ENCODE assay signal across 23 mouse cellular contexts in genomic region chr10:83208436-83208835, GRCm38 (mm10).
A peak's percentile ranks its signal among the peaks of the same experiment; 100 is the strongest.
DNase-seq lines count a peak whose midpoint lies in the region; ATAC-seq lines count a peak whose summit lies in the region.
"Had no signal": no experiment of that assay in that cellular context is flagged by ENCODE, and none has a peak within 500 bp of the region (broad histone marks: within the 10 kb centered on the region; RNA-seq: fewer than 3 reads in every experiment).

No protein-coding gene starts in this region.

- no peak overlapping the region for H3K9ac ChIP-seq in forebrain, embryonic 14.5 days (ENCODE audit: low read length)
- no peak overlapping the region for H3K9ac ChIP-seq in forebrain, embryonic 11.5 days (ENCODE audit: low read length)
- no peak overlapping the region for H3K9ac ChIP-seq in midbrain, embryonic 14.5 days (replicated peaks; ENCODE audit: low read length)
- H3K9ac ChIP-seq in midbrain, embryonic 15.5 days: no peak overlapping the region
- H3K9ac ChIP-seq: embryonic facial prominence, embryonic 12.5 days; forebrain, embryonic 13.5 days; forebrain, postnatal 0 days had no signal

- peaks cover 13% of the 10 kb centered on the region; the same call in 1 of the 2 replicates for H3K4me1 ChIP-seq in forebrain, embryonic 14.5 days (ENCODE audit: control insufficient read depth, insufficient read depth, low read length)
- peaks cover 2% of the 10 kb centered on the region; the same call in 1 of the 2 replicates for H3K4me1 ChIP-seq in forebrain, embryonic 11.5 days (replicated peaks; ENCODE audit: control insufficient read depth, insufficient read depth, low read length)
- no peaks in the 10 kb centered on the region for H3K4me1 ChIP-seq in midbrain, embryonic 14.5 days (ENCODE audit: control insufficient read depth, insufficient read depth, low read length)
- H3K4me1 ChIP-seq in midbrain, embryonic 15.5 days: peaks cover 7% of the 10 kb centered on the region; the same call in 1 of the 2 replicates

- H3K4me3 ChIP-seq in forebrain, embryonic 14.5 days (ENCODE audit: low read depth, low read length): no peak overlapping the region
- no peak overlapping the region for H3K4me3 ChIP-seq in forebrain, embryonic 11.5 days (ENCODE audit: low read depth, low read length)
- no peak overlapping the region for H3K4me3 ChIP-seq in midbrain, embryonic 14.5 days (replicated peaks; ENCODE audit: low read depth, low read length)
- H3K4me3 ChIP-seq in midbrain, embryonic 15.5 days: no peak overlapping the region
- H3K4me3 ChIP-seq: embryonic facial prominence, embryonic 10.5 days; embryonic facial prominence, embryonic 12.5 days; forebrain, embryonic 13.5 days had no signal

- WGBS in forebrain, embryonic 14.5 days: 64% methylated on average over 7 of the region's 7 CpGs
- 88% methylated on average over 7 of the region's 7 CpGs for WGBS in forebrain, embryonic 11.5 days
- WGBS in midbrain, embryonic 14.5 days: 77% methylated on average over 7 of the region's 7 CpGs
- 77% methylated on average over 7 of the region's 7 CpGs for WGBS in midbrain, embryonic 15.5 days

- H3K36me3 ChIP-seq in forebrain, embryonic 14.5 days (ENCODE audit: control insufficient read depth, insufficient read depth, low read length): no peaks in the 10 kb centered on the region
- H3K36me3 ChIP-seq in forebrain, embryonic 11.5 days (ENCODE audit: control insufficient read depth, insufficient read depth, low read length): no peaks in the 10 kb centered on the region
- H3K36me3 ChIP-seq in midbrain, embryonic 14.5 days (ENCODE audit: control insufficient read depth, insufficient read depth, low read length): no peaks in the 10 kb centered on the region
- H3K36me3 ChIP-seq in midbrain, embryonic 15.5 days (replicated peaks): no peaks in the 10 kb centered on the region
- H3K36me3 ChIP-seq: embryonic facial prominence, embryonic 10.5 days; embryonic facial prominence, embryonic 12.5 days; G1E had no signal

- H3K27me3 ChIP-seq in forebrain, embryonic 14.5 days (replicated peaks; ENCODE audit: control insufficient read depth, insufficient read depth, low read length): no peaks in the 10 kb centered on the region
- no peaks in the 10 kb centered on the region for H3K27me3 ChIP-seq in forebrain, embryonic 11.5 days (ENCODE audit: control insufficient read depth, insufficient read depth, low read length)
- H3K27me3 ChIP-seq in midbrain, embryonic 14.5 days (ENCODE audit: control insufficient read depth, insufficient read depth, low read length): no peaks in the 10 kb centered on the region
- no peaks in the 10 kb centered on the region for H3K27me3 ChIP-seq in midbrain, embryonic 15.5 days (replicated peaks)
- H3K27me3 ChIP-seq: CH12.LX; embryonic facial prominence, embryonic 12.5 days; forebrain, embryonic 13.5 days; Patski had no signal

- peak; percentile 74 for DNase-seq in forebrain, embryonic 14.5 days (ENCODE audit: low spot score)
- DNase-seq in forebrain, embryonic 11.5 days (ENCODE audit: low spot score): no peak
- DNase-seq in midbrain, embryonic 14.5 days: peak; percentile 18
- no peak for DNase-seq in urinary bladder, adult 18-20 months (ENCODE audit: low spot score in 2 of 2)
- DNase-seq: adrenal gland, adult 8-10 months; adrenal gland, postnatal 14 days; adrenal gland, postnatal 36 days; B cell, adult 2 months; cerebellum, adult 11-12 months; cerebellum, adult 2 months; cerebellum, adult 9-10 months; cerebellum, postnatal 10 days; cerebellum, postnatal 25 days; forebrain, postnatal 0 days had no signal

- no peak for ATAC-seq in forebrain, embryonic 14.5 days
- ATAC-seq in forebrain, embryonic 11.5 days (replicated peaks; ENCODE audit: low FRiP score): no peak
- no peak for ATAC-seq in midbrain, embryonic 14.5 days (ENCODE audit: low FRiP score, low TSS enrichment)
- ATAC-seq in midbrain, embryonic 15.5 days (replicated peaks): no peak
- ATAC-seq: activated CD4-positive, CD25-positive, alpha-beta regulatory T cell, adult 4 months; CD4-positive, CD25-positive, alpha-beta regulatory T cell, adult 4 months; forebrain, embryonic 13.5 days; forebrain, postnatal 0 days; Patski had no signal

- H3K27ac ChIP-seq in forebrain, embryonic 14.5 days (ENCODE audit: low read depth, low read length): no peak overlapping the region
- H3K27ac ChIP-seq in forebrain, embryonic 11.5 days (ENCODE audit: low read depth, low read length): no peak overlapping the region
- H3K27ac ChIP-seq in midbrain, embryonic 14.5 days (replicated peaks; ENCODE audit: low read depth, low read length): no peak overlapping the region
- no peak overlapping the region for H3K27ac ChIP-seq in midbrain, embryonic 15.5 days
- H3K27ac ChIP-seq: embryonic facial prominence, embryonic 10.5 days; embryonic facial prominence, embryonic 12.5 days; forebrain, embryonic 13.5 days had no signal

- H3K4me2 ChIP-seq in forebrain, embryonic 14.5 days (ENCODE audit: low read length): no peak overlapping the region
- H3K4me2 ChIP-seq in forebrain, embryonic 11.5 days (ENCODE audit: low read depth, low read length, severe bottlenecking): no peak overlapping the region
- H3K4me2 ChIP-seq in midbrain, embryonic 14.5 days (ENCODE audit: low read length): no peak overlapping the region
- no peak overlapping the region for H3K4me2 ChIP-seq in midbrain, embryonic 15.5 days
- H3K4me2 ChIP-seq: embryonic facial prominence, embryonic 12.5 days; forebrain, embryonic 13.5 days had no signal

- no peaks in the 10 kb centered on the region for H3K9me3 ChIP-seq in forebrain, embryonic 14.5 days (replicated peaks; ENCODE audit: control insufficient read depth, low read length)
- no peaks in the 10 kb centered on the region for H3K9me3 ChIP-seq in forebrain, embryonic 11.5 days (ENCODE audit: control insufficient read depth, low read length)
- H3K9me3 ChIP-seq in midbrain, embryonic 14.5 days (ENCODE audit: control insufficient read depth, low read length): no peaks in the 10 kb centered on the region
- H3K9me3 ChIP-seq in midbrain, embryonic 15.5 days: no peaks in the 10 kb centered on the region
- H3K9me3 ChIP-seq: embryonic facial prominence, embryonic 10.5 days; embryonic facial prominence, embryonic 12.5 days; forebrain, embryonic 13.5 days had no signal

Comparison
In these comparisons a context has a peak if more than half of its experiments do, and no peak if none do; other contexts are left out.
1. DNase-seq: peak in forebrain, embryonic 14.5 days (single experiment) and midbrain, embryonic 14.5 days (single experiment); none in forebrain, embryonic 11.5 days (single experiment) and urinary bladder, adult 18-20 months (0 of 2).